Mouse (Mus musculus) adrenal gland, postnatal 36 days (tissue): ENCODE data around the gene Kirrel3. TPM values are rescaled to one million over a fixed set of nuclear protein-coding genes. Genes with fewer than 3 reads are reported as not detected.
A peak's percentile ranks its signal among the peaks of the same experiment; 100 is the strongest.

Experiments used
- DNase-seq, 2 experiments: peaks; one replicate each; pipeline ENCODE4 v3.0.0; 2021; ENCODE audit warnings: mixed read lengths in 1 of 2
- total RNA-seq, 2 experiments: library from RNA; stranded (reverse); gene quantifications; 2 replicates each; pipeline ENCODE4 v1.2.3; 2021

Kirrel3 gene
- total RNA-seq, 2 experiments from 2014 or later = 0.26 to 0.33 TPM

DNA sequence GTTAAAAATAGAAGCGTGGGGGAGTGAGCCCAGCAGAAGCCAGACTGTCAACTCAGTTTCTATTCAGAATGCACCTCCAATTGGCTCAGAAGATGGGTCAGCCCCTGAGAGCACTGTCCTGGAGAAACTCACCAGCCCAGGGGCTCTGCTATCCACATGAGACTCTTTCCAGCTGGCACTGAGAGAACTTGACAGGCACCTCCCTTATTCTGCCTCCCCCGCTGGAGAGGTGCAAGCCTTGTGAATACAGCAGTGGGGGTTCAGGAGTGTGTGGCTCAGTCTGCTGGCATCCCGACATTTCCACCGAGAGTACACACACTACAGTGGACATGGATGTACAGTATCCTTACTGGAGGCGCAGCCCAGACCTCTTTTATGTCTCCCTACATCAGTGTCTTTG, 210.0 kb downstream of the Kirrel3 start:
- no peak for DNase-seq

DNA sequence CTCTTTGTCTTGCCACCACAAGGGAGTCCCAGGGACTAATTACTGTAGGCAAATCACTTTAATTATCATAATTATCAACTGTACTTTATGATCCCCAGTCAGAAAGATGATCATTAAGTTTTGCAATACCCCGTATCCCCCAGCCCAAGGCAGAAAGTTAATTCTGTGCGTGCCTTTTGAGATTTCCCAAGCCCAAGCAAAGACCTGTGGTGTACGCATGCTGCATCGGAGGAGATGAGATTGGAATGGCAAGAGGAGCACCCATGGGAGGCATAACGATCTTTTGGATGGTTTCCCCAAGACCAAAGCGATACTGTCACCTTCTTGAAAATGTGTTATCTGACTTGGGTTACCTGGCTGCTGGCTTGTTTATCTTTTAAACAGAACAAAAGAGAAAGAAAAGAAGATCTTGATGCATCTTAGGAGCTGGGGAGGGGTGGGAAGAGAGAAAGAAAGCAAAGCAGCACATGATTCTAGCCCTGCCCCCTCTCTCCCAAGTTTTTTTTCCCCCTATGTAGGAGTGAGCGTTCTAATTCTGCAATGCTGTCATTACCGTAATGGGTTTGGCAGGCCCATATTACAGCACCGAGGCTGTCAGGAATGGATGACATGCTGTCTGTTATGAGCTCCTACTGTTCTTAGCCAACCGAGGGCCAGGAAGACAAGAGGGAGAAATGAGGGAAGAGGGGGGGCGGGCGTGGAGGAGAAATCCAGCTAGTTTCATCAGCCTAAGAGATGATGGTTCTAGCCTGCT, 218.0 kb downstream of the Kirrel3 start:
- no peak for DNase-seq

DNA sequence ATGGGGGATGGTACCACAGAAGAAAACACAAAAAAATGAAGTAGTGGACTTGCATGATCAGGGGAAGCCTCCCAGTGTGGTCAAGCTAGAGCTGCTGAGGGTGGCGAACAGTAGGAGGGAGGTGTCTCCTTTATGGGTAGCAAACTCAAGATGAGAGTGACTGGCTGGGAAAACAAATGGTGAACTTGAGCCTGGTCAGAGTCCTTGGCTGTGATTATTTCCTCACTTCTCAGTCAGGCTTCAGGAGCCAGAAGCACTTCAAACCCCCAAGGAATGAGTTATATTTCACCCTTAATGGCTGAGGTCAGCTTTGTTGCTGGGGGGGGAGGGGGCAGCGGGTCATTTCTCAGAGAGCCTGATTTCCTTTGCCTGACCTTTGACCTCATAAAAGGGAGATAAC, 218.7 kb downstream of the Kirrel3 start:
- peak in 1 of 2 experiments; percentile 2 for DNase-seq

DNA sequence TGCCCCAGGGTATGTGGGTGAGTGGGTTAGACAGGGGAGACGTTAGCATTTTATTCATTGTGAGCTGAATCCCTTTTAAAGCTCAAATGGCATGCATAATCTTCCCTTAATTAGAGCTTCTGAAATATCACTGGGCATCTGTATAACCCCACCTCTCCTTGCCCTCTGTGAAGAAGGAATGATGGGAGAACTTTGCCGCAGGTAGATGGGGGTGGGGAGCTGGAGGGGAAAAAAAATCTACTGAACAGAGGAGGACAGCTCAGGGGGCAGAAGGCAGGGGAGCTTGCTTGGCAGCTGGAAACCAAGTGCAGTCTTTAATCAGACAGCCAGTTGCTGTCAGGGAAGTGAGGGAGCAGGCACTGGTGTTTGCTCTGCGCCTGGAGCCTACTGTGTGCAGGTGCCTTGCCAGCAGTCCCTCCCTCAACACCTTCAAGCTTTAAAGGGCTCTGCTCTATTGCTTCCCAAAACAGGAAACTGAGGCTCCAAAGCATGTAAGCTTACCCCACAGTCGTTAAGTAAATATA, 220.7 kb downstream of the Kirrel3 start:
- no peak for DNase-seq

DNA sequence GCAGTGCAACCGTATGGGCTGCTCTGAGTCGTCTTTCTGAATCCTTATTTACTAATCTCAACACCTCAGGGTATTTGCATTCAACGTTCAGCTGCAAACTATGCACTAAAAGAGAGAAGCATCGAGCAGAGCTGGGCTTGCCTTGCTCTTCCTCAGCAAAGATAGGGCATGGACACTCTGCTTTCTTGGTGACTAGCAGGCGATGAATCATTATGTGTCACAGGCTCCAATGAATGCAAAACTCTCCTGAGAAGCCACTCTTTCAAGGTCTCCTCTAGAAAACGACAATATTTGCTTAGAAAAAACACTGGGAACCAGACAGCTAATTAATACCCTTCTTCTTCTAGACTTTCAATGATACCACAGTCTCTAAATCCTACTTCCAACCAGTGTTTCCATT, 223.0 kb downstream of the Kirrel3 start:
- peak in 1 of 2 experiments; percentile 2 for DNase-seq

DNA sequence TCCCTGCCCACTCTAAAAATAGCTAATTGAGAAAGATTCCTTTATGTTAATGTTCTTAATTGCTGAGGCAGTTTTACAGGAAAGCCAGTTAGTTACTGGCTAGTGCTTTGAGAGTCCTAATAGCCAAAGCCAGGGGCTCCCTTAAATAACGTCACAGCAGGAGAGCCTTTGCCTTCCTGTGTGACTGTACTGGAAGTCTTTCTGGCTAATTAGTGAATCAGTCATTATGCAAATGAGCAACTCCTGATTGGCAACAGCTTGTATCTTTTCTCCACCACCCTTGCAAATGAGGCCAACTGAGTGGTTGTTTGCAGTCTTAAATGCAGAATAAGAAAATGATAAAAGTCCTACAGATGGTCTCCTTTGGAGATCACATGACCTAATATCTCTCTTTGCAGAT, 226.3 kb downstream of the Kirrel3 start:
- DNase-seq = no peak

DNA sequence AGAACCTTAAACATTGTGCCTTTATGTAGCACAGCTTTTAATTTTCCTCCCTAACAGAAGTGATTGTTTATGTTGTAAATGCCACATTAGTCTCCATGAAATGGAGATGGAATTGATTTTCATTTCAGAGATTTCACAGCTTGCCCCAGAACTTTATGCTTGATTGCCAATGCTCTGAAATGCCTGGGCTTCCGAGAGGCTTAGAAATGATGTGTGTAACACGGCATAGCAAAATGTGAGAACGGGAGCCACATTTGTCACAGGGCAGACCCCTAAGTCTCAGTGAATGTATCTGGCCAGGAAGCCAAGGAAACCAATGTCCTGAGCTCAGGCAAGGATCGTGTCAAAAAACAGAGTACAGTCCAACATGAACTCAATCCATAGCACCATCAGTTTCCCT, 227.3 kb downstream of the Kirrel3 start:
- DNase-seq = no peak

DNA sequence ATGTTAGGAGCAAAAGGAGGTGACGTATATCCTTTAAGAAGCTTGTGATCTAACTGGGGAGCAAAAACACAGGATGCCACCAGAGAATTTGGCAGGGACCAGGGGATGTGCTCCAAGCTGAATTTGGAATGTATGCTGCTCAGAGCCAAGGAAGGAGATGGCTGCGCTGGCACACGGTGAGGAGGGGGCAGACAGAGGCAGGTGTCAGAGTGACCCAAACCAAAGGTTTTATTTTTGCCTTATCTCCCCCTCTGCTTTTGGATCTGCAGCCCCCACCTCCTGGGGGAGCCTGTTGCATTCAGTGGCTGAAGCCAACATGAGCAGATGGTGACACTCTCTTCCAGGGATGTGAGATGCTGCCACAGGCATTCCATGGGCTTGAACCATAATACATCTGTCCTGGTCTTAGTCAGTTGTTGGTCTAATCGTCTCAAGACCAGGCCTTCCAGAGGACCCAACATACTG, 227.8 kb downstream of the Kirrel3 start:
- DNase-seq = no peak

DNA sequence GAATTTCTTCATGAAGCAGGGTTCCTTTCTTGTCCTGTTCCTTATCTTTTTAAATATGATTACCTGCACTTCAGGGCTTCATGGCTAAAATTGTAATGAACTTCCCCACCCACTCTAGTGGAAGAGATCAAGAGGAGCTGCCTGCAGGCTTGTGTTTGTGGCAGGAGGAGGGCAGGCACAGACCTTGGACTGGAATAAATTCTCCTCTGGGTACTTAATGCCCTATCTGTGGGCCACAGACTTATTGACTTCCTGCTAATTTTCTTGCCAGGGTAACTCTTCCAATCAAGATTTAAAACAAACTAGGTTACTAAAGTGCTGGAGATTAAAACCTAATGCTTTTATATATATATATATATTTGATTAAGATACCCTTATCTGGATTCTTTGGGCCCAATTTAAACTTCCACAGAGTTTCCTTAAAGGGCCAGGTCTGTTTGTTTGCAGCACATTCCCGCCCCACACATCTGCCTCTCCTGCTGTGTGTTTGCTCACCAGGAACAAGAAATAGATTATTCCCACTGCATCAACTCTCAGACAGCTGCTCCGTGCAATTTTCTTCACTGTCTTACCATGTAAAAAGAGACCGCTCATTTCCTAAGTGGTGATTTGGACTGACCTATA, 229.4 kb downstream of the Kirrel3 start:
- DNase-seq = no peak

DNA sequence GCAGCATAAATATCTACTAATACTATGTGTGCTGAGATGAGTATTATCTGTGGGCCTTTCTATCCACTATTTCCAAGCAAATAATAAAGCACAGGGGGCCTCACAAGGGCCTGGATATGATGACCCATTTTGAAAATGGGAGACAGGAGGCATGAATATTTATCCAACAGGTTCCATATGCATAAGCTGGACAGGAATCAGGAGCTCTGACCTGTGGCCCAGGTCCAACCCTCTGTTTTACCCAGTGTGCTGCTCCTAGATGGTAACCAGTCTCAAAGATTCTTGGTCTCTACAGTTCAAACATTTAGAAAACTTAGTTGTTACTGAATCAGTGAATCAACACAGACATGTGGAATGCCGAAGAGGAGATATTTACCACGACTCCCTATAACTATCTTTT, 230.8 kb downstream of the Kirrel3 start:
- DNase-seq = no peak

DNA sequence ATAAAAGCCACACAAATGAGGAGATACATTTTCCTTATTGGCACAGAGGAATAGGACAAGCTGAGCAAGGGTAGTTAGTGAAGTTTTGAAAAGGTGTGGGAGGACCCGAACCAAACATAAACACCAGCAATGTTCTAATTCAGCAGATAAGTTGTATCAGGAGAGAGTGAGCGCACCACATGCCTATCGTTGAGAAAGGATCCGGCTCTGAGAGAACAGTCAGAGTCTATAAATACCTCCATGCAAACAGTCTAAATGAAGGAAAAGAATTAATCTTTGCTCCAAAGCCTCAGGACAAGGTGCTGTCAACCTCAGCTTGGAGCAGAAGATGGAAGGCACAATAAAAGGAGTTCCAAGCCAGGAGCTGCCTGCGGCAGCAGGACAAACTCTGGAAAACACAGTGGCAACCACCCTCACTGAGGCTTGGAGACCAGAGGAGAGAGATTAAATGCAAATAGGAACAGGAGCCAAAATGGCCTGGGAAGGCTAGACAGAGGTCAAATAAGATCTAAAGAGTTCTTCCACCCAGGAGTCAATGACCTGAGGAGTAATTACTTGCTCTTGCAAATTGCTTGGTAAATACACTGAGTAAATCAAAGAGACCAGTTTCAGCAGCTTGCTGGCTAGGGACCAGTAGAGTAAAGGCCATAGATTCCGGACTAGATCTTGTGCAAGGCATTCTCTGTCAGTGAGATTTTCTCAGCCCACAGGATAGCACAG, 235.9 kb downstream of the Kirrel3 start:
- DNase-seq = no peak

DNA sequence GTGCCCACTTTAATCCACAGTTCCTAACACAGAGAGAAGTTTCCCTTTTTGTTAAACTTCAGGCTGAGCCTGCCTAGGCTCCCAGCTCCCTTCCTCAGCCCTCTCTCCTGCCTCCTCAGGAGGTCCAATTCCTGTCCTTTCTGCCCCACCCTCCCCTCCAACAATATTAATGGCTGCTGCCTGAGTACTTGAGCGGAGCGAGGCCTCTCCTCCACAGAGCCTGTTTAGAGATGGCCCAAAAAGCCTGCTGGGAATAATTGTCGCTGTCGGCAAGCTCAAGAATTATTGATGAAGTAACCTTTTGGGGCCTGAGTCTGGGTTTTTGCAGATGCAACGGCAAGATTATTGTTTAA, 236.5 kb downstream of the Kirrel3 start:
- DNase-seq = no peak

DNA sequence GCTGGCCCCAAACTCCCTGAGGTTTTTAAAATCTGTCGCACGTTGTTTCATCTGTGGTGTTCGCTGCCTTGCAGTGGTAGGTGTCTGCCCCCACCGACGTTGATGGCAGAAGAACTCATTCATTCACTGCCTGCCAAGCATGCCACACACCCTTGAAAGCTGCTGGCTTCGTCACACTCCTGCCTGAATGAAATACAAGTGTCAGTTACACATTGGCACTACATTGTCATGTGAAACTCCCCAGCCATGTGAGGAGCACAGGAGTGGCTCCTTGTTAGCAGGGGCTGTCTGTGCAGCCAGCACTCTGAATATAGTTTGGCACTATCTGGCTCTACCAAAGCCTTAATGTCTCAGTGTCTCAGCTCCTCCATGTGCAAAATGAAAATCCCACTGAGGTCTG, 246.8 kb downstream of the Kirrel3 start:
- DNase-seq = no peak

DNA sequence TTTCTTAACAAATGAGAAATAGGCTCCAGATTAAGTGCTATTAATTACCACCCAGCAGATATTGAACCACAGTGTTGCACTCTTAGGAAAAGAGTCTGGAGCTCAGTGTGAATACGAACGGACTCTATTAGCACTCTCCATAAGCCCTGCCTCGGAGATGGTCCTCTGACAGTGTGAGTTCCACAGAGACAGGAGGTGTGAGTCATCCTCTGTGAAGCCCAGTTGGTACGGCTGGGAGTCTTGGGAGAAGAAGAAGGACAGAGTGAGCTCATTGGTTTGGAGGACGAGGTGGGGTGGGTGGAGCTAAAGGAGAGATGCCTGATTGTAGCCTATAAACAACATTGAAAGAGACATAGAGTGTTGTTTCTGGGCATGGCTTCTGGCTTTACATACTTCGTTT, 247.9 kb downstream of the Kirrel3 start:
- no peak for DNase-seq

DNA sequence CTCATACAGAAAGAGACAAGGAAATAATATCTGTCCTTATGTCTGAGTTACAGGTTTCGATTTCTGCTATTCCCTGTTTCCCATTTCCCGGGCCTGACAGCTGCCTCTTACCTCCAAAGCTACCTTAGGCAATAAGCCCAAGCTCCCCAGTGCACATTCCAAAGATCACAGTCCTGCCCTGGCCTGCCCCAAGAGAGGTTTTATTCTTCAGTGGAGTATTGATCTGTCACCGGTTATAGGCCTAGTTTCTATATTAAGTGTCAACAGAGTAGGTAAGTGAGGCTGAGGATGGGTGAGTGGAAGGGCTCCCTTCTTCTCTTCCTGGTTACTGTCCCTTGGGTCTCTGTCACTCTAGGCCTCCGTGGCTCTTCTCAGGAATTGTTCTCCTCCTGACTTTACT, 249.3 kb downstream of the Kirrel3 start:
- no peak for DNase-seq

DNA sequence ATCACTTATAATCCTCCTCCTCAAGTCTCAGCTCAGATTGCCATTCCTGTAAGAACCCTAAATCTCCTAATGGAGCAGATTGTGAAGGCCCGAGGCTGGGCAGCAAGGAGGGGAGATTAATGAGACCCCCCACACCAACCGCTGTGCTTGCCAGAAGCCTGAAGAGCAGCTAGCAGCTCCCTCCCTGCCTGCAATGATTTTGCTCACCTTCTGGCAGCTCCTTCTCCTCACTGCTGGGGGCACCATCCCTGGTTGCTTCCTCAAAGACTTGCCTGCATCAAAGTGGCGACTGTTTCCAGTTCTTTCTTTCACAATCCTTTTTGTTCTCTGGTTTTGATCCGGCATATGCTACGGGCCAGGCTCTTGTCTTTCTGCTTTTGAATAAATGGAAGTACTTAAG, 253.7 kb downstream of the Kirrel3 start:
- no peak for DNase-seq

DNA sequence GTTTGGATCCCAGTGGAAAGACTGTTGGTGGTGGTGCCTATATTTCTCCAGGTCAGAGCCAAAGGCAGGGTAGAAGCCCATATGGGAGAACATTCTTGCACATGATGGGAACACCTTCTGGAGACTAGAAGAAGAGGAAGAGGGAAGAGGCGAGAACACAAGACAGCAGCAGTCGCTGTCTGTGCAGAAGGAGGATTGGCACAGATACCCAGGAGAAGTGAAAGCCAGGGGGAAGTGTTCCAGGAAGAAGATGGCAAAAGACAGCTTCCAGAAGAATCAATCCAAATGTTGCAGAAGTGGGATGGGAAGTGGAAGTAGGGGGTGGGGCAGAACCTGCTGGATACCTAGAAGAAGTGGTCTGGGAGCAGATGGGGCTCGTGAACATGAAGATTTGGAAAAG, 255.1 kb downstream of the Kirrel3 start:
- DNase-seq = no peak

DNA sequence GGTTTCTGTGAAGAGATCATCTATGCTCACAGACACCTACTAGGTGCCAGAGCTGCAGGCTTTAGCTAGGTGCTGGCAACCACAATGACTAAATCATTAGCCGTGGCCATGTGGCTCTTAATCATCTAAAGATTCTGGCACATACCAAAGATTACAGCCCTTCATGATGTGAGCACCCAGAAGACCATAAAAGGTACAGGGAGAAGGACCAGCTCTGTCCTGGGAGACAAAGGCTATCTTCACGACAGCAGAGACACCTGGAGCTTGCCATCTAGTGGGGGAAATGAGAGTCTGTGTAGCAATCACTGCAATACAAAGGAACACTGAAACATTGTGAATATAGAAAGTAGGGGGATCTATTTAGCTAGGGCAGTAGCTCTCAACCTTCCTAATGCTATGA, 262.3 kb downstream of the Kirrel3 start:
- DNase-seq = no peak

DNA sequence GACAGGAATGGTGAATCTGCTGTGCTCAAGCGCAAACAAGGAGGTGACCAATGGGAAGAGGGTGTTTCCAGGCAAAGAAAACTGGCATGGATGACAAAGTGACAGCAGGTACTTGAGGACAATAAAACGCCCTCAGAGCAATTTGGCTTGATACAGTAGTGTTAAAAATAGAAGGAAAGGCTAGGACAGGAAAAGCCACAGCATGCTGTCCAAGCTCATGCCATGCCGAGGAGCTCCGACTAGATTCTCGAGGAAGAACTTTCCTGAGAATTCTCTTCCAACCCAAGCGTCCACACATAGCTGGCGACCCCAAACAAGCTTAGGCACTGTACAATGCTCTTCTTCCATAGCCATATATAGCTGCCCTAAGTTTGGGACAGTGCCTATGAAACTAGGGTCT, 263.5 kb downstream of the Kirrel3 start:
- no peak for DNase-seq

DNA sequence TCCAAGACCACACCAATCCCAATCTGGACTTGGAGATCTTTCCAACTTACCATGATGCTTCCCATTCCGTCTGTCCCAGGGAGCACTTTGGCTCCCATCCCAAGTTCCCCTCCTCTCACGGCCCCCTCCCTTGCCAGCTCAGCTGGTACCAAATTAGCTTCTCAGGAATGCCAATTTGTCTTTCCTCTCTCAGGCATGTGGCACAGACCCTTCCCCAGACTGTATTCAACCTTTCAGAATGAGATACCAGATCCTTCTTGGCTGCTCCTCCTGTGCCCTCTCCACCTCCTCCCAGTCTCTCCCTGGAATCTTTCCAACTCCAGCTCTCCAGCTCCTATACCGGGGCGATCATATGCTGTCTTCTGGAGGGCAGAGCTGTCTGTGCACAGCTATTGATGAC, 264.2 kb downstream of the Kirrel3 start:
- no peak for DNase-seq

DNA sequence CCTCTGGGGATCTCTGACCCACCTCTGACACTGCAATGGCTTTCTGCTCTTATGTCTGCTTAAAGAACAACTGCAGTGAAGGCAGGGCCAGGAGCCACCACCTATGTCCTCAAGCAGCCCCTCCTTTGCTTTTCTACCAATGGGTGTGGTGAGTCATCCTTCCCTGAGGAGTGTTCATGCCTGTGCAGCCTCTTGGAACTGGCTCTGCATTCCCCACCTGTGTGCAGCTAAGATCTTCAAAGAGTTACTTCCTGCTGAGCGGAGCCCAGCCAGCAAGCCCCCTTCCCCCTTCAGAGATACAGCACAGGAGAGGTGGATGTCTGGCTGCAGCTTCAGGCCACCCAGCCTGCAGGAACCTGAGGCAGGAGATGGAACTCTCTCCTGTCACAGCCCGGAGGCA, 265.2 kb downstream of the Kirrel3 start:
- no peak for DNase-seq

DNA sequence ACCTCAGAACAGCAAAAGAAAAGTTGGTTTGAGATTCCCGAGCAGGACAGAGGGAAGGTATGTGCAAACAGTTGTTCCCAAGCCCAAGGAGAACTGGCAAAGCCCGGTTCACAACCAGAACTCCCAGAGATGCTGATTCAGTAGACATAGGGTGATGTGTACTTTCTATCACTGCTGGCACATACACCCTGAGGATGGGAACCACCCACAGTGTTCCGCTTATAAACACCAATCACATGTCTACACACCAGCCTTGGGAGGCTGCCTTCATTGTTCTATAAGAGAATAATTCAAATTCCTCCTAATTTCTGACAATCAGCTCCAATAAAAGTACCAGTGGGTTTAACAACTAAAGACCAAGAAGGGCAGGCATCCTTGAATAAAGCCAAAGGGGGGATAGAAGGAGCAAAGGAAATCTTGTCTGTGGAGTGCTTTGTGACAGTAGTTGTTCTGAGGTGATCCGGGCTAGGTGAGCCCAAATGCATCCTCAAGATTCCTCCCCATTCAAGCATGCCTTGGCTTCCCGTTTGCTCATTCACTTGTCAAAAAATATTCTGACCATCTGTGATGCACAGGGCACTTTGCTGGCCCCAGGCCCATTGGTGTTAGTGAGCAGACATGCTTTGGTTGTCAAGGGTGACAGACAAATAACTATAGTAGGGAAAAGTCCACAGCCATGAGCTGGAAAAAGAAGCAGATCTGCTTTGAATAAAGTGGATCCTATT, 266.5 kb downstream of the Kirrel3 start:
- DNase-seq = no peak

DNA sequence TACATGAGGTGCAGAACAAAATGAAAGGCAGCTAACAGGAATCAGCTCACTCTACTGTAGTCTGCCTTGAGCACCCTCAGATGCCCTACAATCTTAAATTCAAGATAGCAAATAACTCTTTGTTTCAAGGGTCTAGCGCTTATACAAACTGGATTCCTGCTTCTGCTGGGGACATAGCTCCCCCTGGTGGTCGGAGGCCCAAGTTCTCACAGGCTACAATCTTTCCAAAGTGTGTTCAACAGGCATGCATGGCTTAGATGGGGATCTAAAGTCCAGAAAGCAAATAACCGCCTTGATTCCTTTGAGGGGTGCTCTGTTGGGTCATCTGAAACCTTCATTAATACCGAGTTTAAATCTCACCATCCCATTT, 267.1 kb downstream of the Kirrel3 start:
- peak; percentile 59 to 80 for DNase-seq
